Mouse (Mus musculus) MEL (cell line): ENCODE results near the gene Tssk3. TPM values are rescaled to one million over a fixed set of nuclear protein-coding genes. Genes with fewer than 3 reads are reported as not detected.

Experiments used
- DNase-seq: peaks from one replicate; pipeline ENCODE4 v3.0.0; 2011; ENCODE audit warnings: low read depth, low spot score
- H3K27ac ChIP-seq: 2 replicates; pipeline ENCODE4 v1.5.1; 2012; ENCODE audit warnings: low read depth, mild to moderate bottlenecking, control low read depth, low read length, moderate library complexity; ENCODE audit not compliant: control insufficient read depth
- H3K27me3 ChIP-seq, 2 experiments: fragments of 150-350 bp in 1 of 2; sonication (generic) in 1 of 2; 2 replicates each; pipeline ENCODE4 v1.6.1; 2012; ENCODE audit warnings: low read length in 2 of 2, mild to moderate bottlenecking in 2 of 2, improper control_type of control experiment in 1 of 2, moderate library complexity in 1 of 2; ENCODE audit not compliant: insufficient read depth in 2 of 2, control insufficient read depth in 1 of 2
- H3K36me3 ChIP-seq, 2 experiments: 2 replicates each; pipeline ENCODE4 v1.6.1; 2012 to 2014; ENCODE audit warnings: low read length in 2 of 2, improper control_type of control experiment in 1 of 2, inconsistent platforms in 1 of 2, mild to moderate bottlenecking in 1 of 2; ENCODE audit not compliant: insufficient read depth in 2 of 2, control insufficient read depth in 1 of 2
- H3K4me1 ChIP-seq, 2 experiments: fragments of 150-350 bp in 1 of 2; sonication (generic) in 1 of 2; 2 replicates each; pipeline ENCODE4 v1.6.1; 2012; ENCODE audit warnings: low read length in 2 of 2, improper control_type of control experiment in 1 of 2, mild to moderate bottlenecking in 1 of 2; ENCODE audit not compliant: insufficient read depth in 2 of 2, control insufficient read depth in 1 of 2
- H3K4me3 ChIP-seq, 2 experiments: fragments of 150-350 bp in 1 of 2; sonication (generic) in 1 of 2; 2 replicates each; pipeline ENCODE4 v1.5.1; 2012; ENCODE audit warnings: low read depth in 2 of 2, low read length in 2 of 2, mild to moderate bottlenecking in 2 of 2, moderate library complexity in 2 of 2, control low read depth in 1 of 2, improper control_type of control experiment in 1 of 2; ENCODE audit not compliant: control insufficient read depth in 1 of 2, insufficient read depth in 1 of 2
- H3K79me2 ChIP-seq: 2 replicates; pipeline ENCODE4 v1.6.1; 2012; ENCODE audit warnings: mild to moderate bottlenecking, low read length, moderate library complexity; ENCODE audit not compliant: control insufficient read depth, poor library complexity, insufficient read depth
- H3K9ac ChIP-seq: 2 replicates; pipeline ENCODE4 v1.6.1; 2012; ENCODE audit warnings: low read depth, mild to moderate bottlenecking, control low read depth, low read length, moderate library complexity; ENCODE audit not compliant: control insufficient read depth, poor library complexity, severe bottlenecking
- H3K9me3 ChIP-seq: fragments of 150-350 bp; sonication (generic); replicated peaks from 2 replicates; pipeline ENCODE4 v1.6.1; 2012; ENCODE audit warnings: mild to moderate bottlenecking, low read length, improper control_type of control experiment, moderate library complexity; ENCODE audit not compliant: insufficient read depth
- CHD2 ChIP-seq: IDR thresholded peaks from 2 replicates; pipeline ENCODE4 v1.6.1; 2011; ENCODE audit warnings: low read length, improper control_type of control experiment
- E2F4 ChIP-seq: IDR thresholded peaks from 2 replicates; pipeline ENCODE4 v1.6.1; 2011; ENCODE audit warnings: low read depth, low read length, improper control_type of control experiment, borderline replicate concordance
- ELF1 ChIP-seq: IDR thresholded peaks from 2 replicates; pipeline ENCODE4 v1.6.1; 2014; ENCODE audit warnings: low read depth, mild to moderate bottlenecking, inconsistent platforms, low read length, improper control_type of control experiment, moderate library complexity
- EP300 ChIP-seq, 2 experiments: IDR thresholded peaks; 2 replicates each; pipeline ENCODE4 v1.6.1; 2011; ENCODE audit warnings: improper control_type of control experiment in 2 of 2, low read length in 2 of 2, low read depth in 1 of 2, mild to moderate bottlenecking in 1 of 2
- ETS1 ChIP-seq: IDR thresholded peaks from 2 replicates; pipeline ENCODE4 v1.6.1; 2012; ENCODE audit warnings: low read depth, mild to moderate bottlenecking, inconsistent platforms, low read length, improper control_type of control experiment, moderate library complexity
- GABPA ChIP-seq: IDR thresholded peaks from 2 replicates; pipeline ENCODE4 v1.6.1; 2012; ENCODE audit warnings: low read depth, mild to moderate bottlenecking, inconsistent platforms, low read length, improper control_type of control experiment, moderate library complexity
- MAX ChIP-seq: IDR thresholded peaks from 2 replicates; pipeline ENCODE4 v1.6.1; 2011; ENCODE audit warnings: low read length, improper control_type of control experiment
- MAZ ChIP-seq: IDR thresholded peaks from 2 replicates; pipeline ENCODE4 v1.6.1; 2012; ENCODE audit warnings: low read depth, mild to moderate bottlenecking, inconsistent platforms, low read length, improper control_type of control experiment
- MXI1 ChIP-seq: IDR thresholded peaks from 2 replicates; pipeline ENCODE4 v1.6.1; 2011; ENCODE audit warnings: mild to moderate bottlenecking, low read depth, low read length, improper control_type of control experiment
- MYC ChIP-seq: IDR thresholded peaks from 2 replicates; pipeline ENCODE4 v1.6.1; 2011; ENCODE audit warnings: low read depth, mild to moderate bottlenecking, low read length, improper control_type of control experiment, moderate library complexity
- NRF1 ChIP-seq: IDR thresholded peaks from 2 replicates; pipeline ENCODE4 v1.6.1; 2014; ENCODE audit warnings: low read depth, mild to moderate bottlenecking, inconsistent platforms, low read length, improper control_type of control experiment, moderate library complexity; ENCODE audit not compliant: poor library complexity, insufficient read depth, severe bottlenecking
- POLR2A ChIP-seq, 2 experiments: IDR thresholded peaks; 2 replicates each; pipeline ENCODE4 v1.6.1; 2011 to 2012; ENCODE audit warnings: low read length in 2 of 2, mild to moderate bottlenecking in 2 of 2, control low read depth in 1 of 2, improper control_type of control experiment in 1 of 2, low read depth in 1 of 2, moderate library complexity in 1 of 2; ENCODE audit not compliant: control insufficient read depth in 1 of 2, insufficient read depth in 1 of 2, poor library complexity in 1 of 2
- SIN3A ChIP-seq: IDR thresholded peaks from 2 replicates; pipeline ENCODE4 v1.6.1; 2012; ENCODE audit warnings: low read length, improper control_type of control experiment, inconsistent platforms
- SMC3 ChIP-seq: IDR thresholded peaks from 2 replicates; pipeline ENCODE4 v1.6.1; 2011; ENCODE audit warnings: low read depth, low read length, improper control_type of control experiment
- TBP ChIP-seq: IDR thresholded peaks from 2 replicates; pipeline ENCODE4 v1.8.0; 2011; ENCODE audit warnings: low read depth, low read length, improper control_type of control experiment
- TCF12 ChIP-seq: IDR thresholded peaks from 2 replicates; pipeline ENCODE4 v1.6.1; 2014; ENCODE audit warnings: low read depth, mild to moderate bottlenecking, inconsistent platforms, low read length, improper control_type of control experiment, moderate library complexity
- UBTF ChIP-seq: IDR thresholded peaks from 2 replicates; pipeline ENCODE4 v1.6.1; 2012; ENCODE audit warnings: low read depth, mild to moderate bottlenecking, inconsistent platforms, low read length, improper control_type of control experiment, moderate library complexity, borderline replicate concordance; ENCODE audit not compliant: insufficient read depth
- ZKSCAN1 ChIP-seq: IDR thresholded peaks from 2 replicates; pipeline ENCODE4 v1.6.1; 2012; ENCODE audit warnings: low read depth, mild to moderate bottlenecking, inconsistent platforms, low read length, improper control_type of control experiment, moderate library complexity
- ZMIZ1 ChIP-seq: IDR thresholded peaks from 2 replicates; pipeline ENCODE4 v1.6.1; 2012; ENCODE audit warnings: low read depth, mild to moderate bottlenecking, inconsistent platforms, low read length, improper control_type of control experiment, moderate library complexity
- polyA plus RNA-seq, 2 experiments: library from polyadenylated mRNA; stranded (reverse) in 1 of 2; unstranded in 1 of 2; fragments of >175 nt in 1 of 2; fragments of >200 nt in 1 of 2; gene quantifications; 2 replicates each; pipeline versions ENCODE4 v1.2.1 to v1.2.4; 2012; ENCODE audit warnings: low replicate concordance in 2 of 2, low read depth in 1 of 2; ENCODE audit not compliant: insufficient read length in 2 of 2, insufficient read depth in 1 of 2, missing spikeins in 1 of 2
- total RNA-seq: library from RNA; depleted of rRNA; stranded (reverse); fragments of 300-350 nt; gene quantifications from 2 replicates; pipeline ENCODE4 v1.2.3, GENCODE M21; 2012

The Tssk3 gene
- total and polyA plus RNA-seq, 3 experiments, result not detected

DNA sequence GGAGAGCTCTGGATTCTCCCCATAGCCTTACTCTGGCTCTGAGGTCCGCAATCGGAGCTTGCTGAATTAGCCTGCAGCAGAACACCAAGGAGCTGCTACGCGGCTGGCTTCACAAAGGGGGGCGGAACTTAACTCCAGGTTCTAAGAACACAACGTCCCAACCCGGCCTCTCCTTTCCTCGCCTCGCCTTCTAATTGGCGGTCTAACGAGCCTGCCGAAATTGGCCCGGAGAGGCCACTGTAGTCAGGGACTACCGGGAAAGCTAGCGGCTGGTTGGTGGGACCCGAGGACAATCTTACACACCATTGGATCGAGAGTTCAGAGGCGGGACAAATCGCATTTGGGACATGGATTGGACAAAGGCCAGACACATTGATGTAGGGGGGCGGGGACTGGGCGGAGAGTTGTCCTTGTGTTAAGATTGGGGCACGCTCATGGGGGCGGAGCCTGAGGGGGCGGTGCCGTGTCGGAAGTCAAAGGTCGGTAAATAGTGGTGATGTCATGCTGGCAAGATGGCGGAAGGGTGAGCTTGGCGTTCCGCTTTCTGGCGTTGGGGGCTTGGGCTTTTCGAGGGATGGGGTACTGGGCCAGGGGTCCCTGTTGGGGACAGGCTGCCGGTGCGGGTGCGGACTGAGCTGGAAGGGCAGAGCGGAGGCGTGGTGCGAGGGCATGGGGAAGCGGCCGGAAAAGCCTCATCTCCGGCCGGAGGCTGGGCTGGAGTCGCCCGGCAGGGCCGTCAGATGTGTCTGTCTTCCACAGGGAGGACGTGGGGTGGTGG, 29.4 kb downstream of the Tssk3 start, which contains the start of gene Bsdc1 (continued):
- peak; percentile 45 to 77; a peak in 3 of 4 replicates for TF ChIP-seq POLR2A (IDR thresholded peaks at IDR 0.05; ENCODE audit: control insufficient read depth in 1 of 2, insufficient read depth in 1 of 2, low read depth in 1 of 2, low read length in 2 of 2, poor library complexity in 1 of 2)
- TF ChIP-seq GABPA, result no peak
- no peak for TF ChIP-seq E2F4
- no peak for TF ChIP-seq SMC3

DNA sequence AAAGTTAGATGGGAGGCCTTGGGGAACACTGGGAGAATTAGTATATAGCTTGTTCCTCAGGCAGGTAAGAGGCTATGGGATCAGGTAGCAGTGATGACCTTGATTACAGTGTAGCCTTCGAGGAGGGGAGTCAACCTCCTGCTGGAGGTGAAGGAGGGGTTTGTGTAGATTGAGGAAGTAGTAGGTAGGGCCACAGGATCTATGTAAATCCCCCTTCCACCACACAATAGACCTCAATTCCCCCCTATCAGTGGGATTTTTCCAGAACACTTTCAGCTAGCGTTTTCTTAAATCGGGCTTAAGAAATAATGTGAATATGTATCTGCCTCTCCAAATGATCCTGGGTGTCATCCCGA, 30.0 kb downstream of the Tssk3 start:
- Histone ChIP-seq H3K4me1 (peaks cover 14 to 26% of the 10 kb centered on the region in 2 experiments), H3K27ac (peak overlapping the region; percentile 82), H3K36me3 (peaks cover 0 to 12% of the 10 kb centered on the region in 2 experiments; a peak in 2 of 4 replicates), H3K4me3 (peak overlapping the region; percentile 59 to 62), H3K9ac (peak overlapping the region; percentile 70), H3K9me3 (no peaks in the 10 kb centered on the region), H3K27me3 (no peaks in the 10 kb centered on the region), H3K79me2 (no peaks in the 10 kb centered on the region; the same call in 1 of the 2 replicates)
- TF ChIP-seq MYC (no peak), TCF12 (no peak), ETS1 (no peak), MAZ (peak; percentile 20; the same call in 1 of the 2 replicates), MAX (0 out of 2 replicates have a peak, but pooled peaks have one; percentile 55), ELF1 (no peak), ZMIZ1 (no peak), SMC3 (0 out of 2 replicates have a peak, but pooled peaks have one; percentile 13), MXI1 (no peak), TBP (peak; percentile 56), CHD2 (no peak), SIN3A (no peak), ZKSCAN1 (no peak), UBTF (no peak), NRF1 (no peak), POLR2A (IDR thresholded peaks at IDR 0.05; ENCODE audit: control insufficient read depth in 1 of 2, insufficient read depth in 1 of 2, low read depth in 1 of 2, low read length in 2 of 2, poor library complexity in 1 of 2) (no peak), EP300 (IDR thresholded peaks at IDR 0.05; ENCODE audit: low read depth in 1 of 2, low read length in 2 of 2) (peak in 1 of 2 experiments; percentile 14; a peak in 1 of 4 replicates)
- no peak for DNase-seq
